Mouse (Mus musculus): Measurements from ENCODE around the gene Wdr48.
A peak's percentile ranks its signal among the peaks of the same experiment; 100 is the strongest.

The Wdr48 gene

GRCm38 (mm10) chr9:119894339-119895009 lies at the start of gene Wdr48:
TSS of gene Wdr48 (plus strand) at chr9:119894878.
- peak; percentile 97 to 98 for DNase-seq

DNA sequence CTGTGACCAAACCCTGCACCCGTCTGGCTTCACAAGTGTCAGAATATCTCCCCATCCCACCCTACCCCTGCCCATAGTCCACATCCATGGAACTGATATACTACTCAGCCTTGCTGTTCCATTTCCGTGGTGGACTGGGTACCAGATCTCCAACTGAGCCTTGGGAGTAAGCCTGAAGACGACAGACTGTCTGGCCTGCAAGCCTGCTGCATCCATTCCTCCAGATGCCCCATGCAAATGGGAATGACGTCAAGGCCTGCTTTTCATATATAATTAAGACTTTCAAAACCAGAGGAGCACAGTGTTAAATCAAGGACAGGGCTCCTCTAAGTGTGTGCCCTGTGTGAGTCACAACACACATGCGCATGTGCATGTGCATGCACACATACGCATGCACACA lies 47.5 kb upstream of the Wdr48 start:
- DNase-seq, result no peak

- no peak for DNase-seq
These were observed 46.0 kb upstream of the Wdr48 start for GRCm38 (mm10) chr9:119848671-119849070.

DNA sequence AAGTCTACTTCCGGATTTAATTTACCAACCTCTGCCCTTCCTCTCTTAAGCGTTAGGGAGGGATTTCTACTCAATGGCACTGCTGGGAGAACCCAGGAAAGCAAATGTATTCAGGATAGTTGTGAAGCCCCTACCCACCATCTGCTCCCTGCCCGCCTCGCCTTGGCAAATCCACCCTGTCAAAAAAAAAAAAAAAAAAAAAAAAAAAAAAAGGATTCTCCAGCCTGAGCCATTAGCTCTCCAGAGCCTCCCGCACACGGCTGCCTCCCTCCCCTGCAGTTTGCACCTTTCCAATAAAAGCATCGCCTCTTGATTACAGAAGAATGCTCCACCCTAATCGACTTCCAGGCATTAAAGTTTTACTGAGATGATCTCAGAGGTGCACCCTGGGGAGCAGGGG lies 45.5 kb upstream of the Wdr48 start:
- DNase-seq, result no peak

DNA sequence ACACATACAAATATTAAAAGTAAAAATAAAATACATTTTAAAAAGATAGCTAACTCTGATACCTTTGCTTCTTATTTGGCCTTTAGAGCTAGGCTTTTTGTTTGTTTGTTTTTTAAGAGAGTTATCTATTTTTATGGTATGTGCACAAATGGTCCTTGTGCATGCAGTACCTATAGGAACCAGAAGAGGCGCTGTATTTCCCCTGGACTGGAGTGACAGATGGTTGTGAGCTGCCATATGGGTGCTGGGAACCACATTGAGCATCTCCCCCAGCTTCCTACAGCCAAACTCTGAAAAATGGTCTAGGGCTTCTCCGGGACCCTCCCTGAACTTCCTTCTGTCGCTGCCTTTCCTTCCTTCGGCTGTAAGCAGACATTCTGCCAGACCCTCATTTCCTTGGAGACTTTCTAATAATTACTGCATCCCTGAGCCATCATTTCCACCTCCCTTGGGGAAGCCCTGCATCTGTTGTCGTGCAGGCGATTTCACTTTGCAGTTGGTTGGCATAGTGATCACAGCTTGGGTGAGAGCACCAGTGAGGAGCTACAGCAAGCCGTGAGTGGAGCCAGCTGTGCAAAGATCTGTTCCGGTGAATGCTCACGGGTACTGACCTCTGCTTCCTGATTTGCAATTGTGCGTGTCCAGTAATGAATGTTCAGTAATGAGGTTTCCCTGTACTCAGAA lies 42.2 kb upstream of the Wdr48 start:
- peak; percentile 23 to 28 for DNase-seq

- DNase-seq, result no peak
These were observed 41.4 kb upstream of the Wdr48 start for GRCm38 (mm10) chr9:119853071-119853846.

GRCm38 (mm10) chr9:119854170-119854569 lies 40.5 kb upstream of the Wdr48 start:
- no peak for DNase-seq

GRCm38 (mm10) chr9:119887144-119887901 lies 7.4 kb upstream of the Wdr48 start:
- DNase-seq, result peak in 1 of 2 experiments; percentile 21

GRCm38 (mm10) chr9:119888843-119889246 lies 5.8 kb upstream of the Wdr48 start:
- no peak for DNase-seq

GRCm38 (mm10) chr9:119889446-119889845 lies 5.2 kb upstream of the Wdr48 start:
- DNase-seq, result no peak

GRCm38 (mm10) chr9:119890692-119891091 lies 4.0 kb upstream of the Wdr48 start:
- DNase-seq, result peak; percentile 57 to 60

DNA sequence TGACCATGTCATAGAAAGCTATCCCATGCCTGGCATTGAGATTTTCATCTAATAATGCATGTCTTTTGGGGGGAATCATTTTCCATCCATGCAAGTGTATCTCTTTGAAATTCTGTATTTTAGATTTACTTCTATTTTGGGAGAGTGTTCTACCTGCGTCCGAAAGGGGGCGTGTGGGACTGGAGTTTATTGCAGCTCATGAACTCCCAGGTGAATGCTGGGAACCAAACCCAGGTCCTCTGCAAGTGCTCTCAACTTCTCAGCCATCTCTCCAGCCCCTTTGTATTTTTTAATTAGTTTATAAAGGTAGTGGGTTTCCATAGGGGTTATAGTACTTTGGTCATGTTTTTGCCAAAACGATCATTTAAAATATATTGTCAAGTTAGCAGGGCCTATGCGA lies 797 bp upstream of the Wdr48 start:
- DNase-seq, result no peak

DNA sequence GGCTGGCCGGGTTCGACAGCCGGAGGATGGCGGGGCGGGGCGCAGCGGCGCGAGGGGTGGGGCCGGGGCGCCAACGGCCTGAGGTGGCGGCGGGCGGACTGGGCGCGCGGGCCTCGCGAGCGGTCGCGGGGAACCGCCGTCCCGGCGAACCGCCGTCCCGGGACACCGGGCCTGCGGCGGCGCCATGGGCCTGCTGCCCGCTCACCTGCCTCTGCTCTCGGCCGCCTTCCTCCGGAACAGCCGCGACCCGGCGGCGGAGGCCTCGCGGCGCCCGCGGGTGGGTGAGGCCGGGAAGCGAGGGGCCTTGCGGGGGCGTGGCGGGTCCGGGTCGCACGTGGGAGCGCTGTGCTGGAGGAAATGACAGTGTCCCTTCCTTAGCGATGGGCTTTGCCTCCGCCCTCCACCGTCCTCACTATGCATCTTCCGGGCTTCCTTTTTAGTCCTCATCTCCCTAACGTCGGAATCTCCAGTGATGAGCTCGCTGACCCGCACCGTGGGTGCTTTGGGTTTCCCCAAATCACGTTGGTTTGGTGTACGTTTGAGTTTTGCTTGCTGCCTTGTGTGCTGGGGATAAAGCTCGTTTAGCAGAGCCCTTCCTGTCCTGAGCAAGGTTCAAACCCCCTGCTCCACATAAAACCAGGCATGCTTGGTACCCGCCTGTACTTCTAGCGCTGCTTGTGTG lies 503 bp downstream of the Wdr48 start:
- DNase-seq, result peak in 1 of 2 experiments; percentile 65

- no peak for DNase-seq
These were observed 4.8 kb downstream of the Wdr48 start for GRCm38 (mm10) chr9:119899446-119899845.

- DNase-seq, result no peak
These were observed 7.9 kb downstream of the Wdr48 start for GRCm38 (mm10) chr9:119902410-119903151.

DNA sequence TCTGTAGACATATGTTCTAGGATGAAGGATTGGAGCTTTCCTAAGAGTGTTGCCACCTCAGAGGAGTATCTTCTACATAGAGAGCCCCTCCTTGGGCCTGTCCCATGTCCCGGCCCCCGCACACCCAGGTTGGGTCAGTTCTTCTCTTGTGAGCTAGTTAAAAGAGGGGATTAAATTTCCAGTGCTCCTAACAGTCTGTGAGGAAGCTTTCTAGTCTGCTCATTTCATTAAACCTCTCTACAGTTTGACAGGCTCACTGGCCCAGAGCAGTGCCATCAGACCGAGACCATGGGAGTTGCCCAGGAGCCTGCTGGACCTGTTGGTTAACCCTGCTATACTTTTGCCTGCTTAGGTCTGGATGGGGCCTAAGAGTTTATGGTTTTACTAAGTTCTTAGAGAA lies 14.0 kb downstream of the Wdr48 start:
- DNase-seq, result no peak

- DNase-seq, result no peak
These were observed 15.3 kb downstream of the Wdr48 start for GRCm38 (mm10) chr9:119909931-119910330.

DNA sequence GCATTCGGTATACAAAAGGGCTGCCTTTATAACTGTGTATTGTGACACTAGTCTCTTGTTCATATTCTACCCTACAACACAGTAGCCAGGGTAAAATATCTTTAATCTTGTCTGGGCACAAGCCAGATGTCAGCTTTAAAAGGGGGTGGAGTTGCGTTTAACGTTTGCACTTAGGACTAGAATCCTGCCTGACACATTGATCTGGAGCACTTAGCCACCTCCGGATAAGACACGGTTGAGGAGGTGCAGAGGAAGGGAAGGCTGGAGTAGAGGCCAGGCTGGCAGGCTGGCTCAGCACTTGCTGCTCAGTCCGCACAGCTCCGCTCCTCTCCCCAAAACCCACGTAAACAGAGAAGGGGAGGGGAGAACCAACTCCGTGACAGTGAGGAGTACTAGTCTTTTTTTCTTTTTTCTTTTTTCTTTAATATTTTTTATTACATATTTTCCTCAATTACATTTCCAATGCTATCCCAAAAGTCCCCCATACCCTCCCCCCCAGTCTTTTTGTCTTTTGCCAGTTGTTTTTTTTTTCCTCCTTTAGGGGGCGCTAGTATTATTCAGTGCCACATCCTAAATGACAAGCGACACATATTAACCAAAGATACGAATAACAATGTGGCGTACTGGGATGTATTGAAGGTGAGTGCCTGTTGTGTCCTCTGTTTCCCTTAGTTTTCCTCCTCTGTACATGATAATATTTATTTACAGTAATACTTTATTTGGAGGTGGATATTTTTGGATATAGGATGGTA lies 18.6 kb downstream of the Wdr48 start:
- DNase-seq, result no peak

DNA sequence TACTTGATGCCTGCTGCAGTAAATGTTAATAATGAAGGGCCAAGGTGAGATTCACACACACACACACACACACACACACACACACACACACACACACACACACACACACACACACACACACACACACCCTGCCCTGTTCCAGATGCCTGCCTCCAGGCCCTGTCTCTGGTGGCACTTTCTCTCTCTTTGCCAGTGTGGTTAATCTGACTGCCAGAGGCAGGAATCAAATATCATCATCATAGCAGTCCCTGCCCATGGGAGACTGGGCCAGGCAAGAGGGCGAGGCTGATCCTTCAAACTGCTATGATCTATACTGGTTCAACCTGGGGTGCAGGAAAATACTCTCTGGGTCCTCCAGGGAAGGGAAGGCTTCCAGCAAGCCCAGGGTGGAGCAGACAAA lies 25.2 kb downstream of the Wdr48 start:
- DNase-seq, result no peak

DNA sequence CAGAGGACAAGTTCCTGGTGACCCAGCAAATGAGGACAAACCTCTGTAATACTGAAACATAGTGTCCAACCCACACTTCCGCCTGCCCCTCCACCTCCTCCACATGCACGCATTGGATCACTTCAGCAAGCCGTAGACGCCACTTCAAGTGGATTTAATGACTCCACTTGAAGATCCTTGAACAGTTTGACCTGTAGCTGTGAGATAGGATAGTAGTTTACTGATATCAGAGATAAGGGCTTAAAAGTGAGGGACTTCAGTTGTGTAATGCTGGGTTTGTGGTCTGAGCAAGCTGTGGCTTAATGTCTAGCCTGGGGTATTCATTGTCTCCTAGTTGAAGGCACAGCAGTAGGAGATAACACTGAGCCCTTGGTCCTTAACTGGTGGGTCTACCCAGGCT lies 28.8 kb downstream of the Wdr48 start:
- DNase-seq, result no peak

- DNase-seq, result no peak
These were observed 30.5 kb downstream of the Wdr48 start for GRCm38 (mm10) chr9:119925120-119925657.
